Mouse (Mus musculus) intestine, embryonic 15.5 days (tissue): ENCODE data around the gene Mrpl9. TPM values are rescaled to one million over a fixed set of nuclear protein-coding genes. Genes with fewer than 3 reads are reported as not detected.

Experiments used
- ATAC-seq: fragments of 200-750 bp; cut with Nextera tagmentation; 2 replicates; pipeline ENCODE4 v1.8.0; 2017; ENCODE audit warnings: moderate TSS enrichment, moderate library complexity
- H3K27ac ChIP-seq: fragments of 300-500 bp; sonication (generic); 2 replicates; pipeline ENCODE4 v1.5.1; 2015; ENCODE audit warnings: mild to moderate bottlenecking, inconsistent platforms
- H3K27me3 ChIP-seq: fragments of 300-500 bp; sonication (generic); replicated peaks from 2 replicates; pipeline ENCODE4 v1.6.1; 2015; ENCODE audit warnings: inconsistent platforms
- H3K36me3 ChIP-seq: fragments of 300-500 bp; sonication (generic); 2 replicates; pipeline ENCODE4 v1.6.1; 2015; ENCODE audit warnings: inconsistent platforms
- H3K4me1 ChIP-seq: fragments of 300-500 bp; sonication (generic); replicated peaks from 2 replicates; pipeline ENCODE4 v1.6.1; 2015; ENCODE audit warnings: inconsistent platforms
- H3K4me2 ChIP-seq: fragments of 300-500 bp; sonication (generic); replicated peaks from 2 replicates; pipeline ENCODE4 v1.6.1; 2015; ENCODE audit warnings: mild to moderate bottlenecking, inconsistent platforms
- H3K4me3 ChIP-seq: fragments of 300-500 bp; sonication (generic); replicated peaks from 2 replicates; pipeline ENCODE4 v1.5.1; 2015; ENCODE audit warnings: inconsistent platforms
- H3K9ac ChIP-seq: fragments of 300-500 bp; sonication (generic); 2 replicates; pipeline ENCODE4 v1.6.1; 2015; ENCODE audit warnings: inconsistent platforms
- H3K9me3 ChIP-seq: fragments of 300-500 bp; sonication (generic); 2 replicates; pipeline ENCODE4 v1.6.1; 2016; ENCODE audit warnings: inconsistent platforms
- WGBS: fragments of 180-500 bp; shearing (Covaris S2); methylation state at CpG from one replicate; pipeline ENCODE4 v1.1.7; 2015; 5-methylcytosine and 5-hydroxymethylcytosine counted together
- polyA plus RNA-seq: library from polyadenylated mRNA; unstranded; fragments of >200 nt; fragmentation: Nextera tagmentation; extraction: Ambion mirVana; gene quantifications from 2 replicates; pipeline ENCODE4 v1.2.1, GENCODE M21; 2015

The Mrpl9 gene
- polyA plus RNA-seq, 1 experiment from 2014 or later: 69.3 TPM

- H3K27me3 ChIP-seq: no peaks in the 10 kb centered on the region
- H3K36me3 ChIP-seq: no peaks in the 10 kb centered on the region
- peak; percentile 69 for ATAC-seq
- H3K4me3 ChIP-seq: no peak overlapping the region
- H3K27ac ChIP-seq: no peak overlapping the region
- H3K4me1 ChIP-seq: 0 out of 2 replicates have a peak, but pooled peaks cover 4% of the 10 kb centered on the region
- H3K9me3 ChIP-seq: no peaks in the 10 kb centered on the region
- H3K4me2 ChIP-seq: no peak overlapping the region
- 31% methylated on average over 20 of the region's 20 CpGs for WGBS
- H3K9ac ChIP-seq: no peak overlapping the region
Observed at GRCm38 (mm10) chr3:94483790-94484439, 40.8 kb downstream of the Mrpl9 start.

- no peak overlapping the region for H3K4me2 ChIP-seq
- ATAC-seq: no peak
- H3K4me1 ChIP-seq: peaks cover 2% of the 10 kb centered on the region; the same call in 1 of the 2 replicates
- no peaks in the 10 kb centered on the region for H3K36me3 ChIP-seq
- H3K4me3 ChIP-seq: no peak overlapping the region
- H3K9ac ChIP-seq: no peak overlapping the region
- no peak overlapping the region for H3K27ac ChIP-seq
- no peaks in the 10 kb centered on the region for H3K27me3 ChIP-seq
- H3K9me3 ChIP-seq: no peaks in the 10 kb centered on the region
- WGBS: 74% methylated on average over 7 of the region's 7 CpGs
Observed at GRCm38 (mm10) chr3:94485922-94486321, 42.8 kb downstream of the Mrpl9 start.

- H3K9me3 ChIP-seq: no peaks in the 10 kb centered on the region
- H3K27me3 ChIP-seq: no peaks in the 10 kb centered on the region
- H3K27ac ChIP-seq: no peak overlapping the region
- no peaks in the 10 kb centered on the region; the same call in 1 of the 2 replicates for H3K36me3 ChIP-seq
- H3K4me2 ChIP-seq: no peak overlapping the region
- no peak for ATAC-seq
- peaks cover 2% of the 10 kb centered on the region; the same call in 1 of the 2 replicates for H3K4me1 ChIP-seq
- H3K9ac ChIP-seq: no peak overlapping the region
- no peak overlapping the region for H3K4me3 ChIP-seq
- 74% methylated on average over 6 of the region's 6 CpGs for WGBS
Observed at GRCm38 (mm10) chr3:94487581-94487980, 44.5 kb downstream of the Mrpl9 start.

GRCm38 (mm10) chr3:94497162-94497561 is 54.0 kb downstream of the Mrpl9 start:
- ATAC-seq: no peak
- Histone ChIP-seq H3K9me3 (no peaks in the 10 kb centered on the region), H3K4me2 (no peak overlapping the region), H3K36me3 (peaks cover 6% of the 10 kb centered on the region; the same call in 1 of the 2 replicates), H3K4me3 (no peak overlapping the region), H3K27me3 (no peaks in the 10 kb centered on the region), H3K27ac (no peak overlapping the region), H3K9ac (no peak overlapping the region), H3K4me1 (no peaks in the 10 kb centered on the region)
- 88% methylated on average over 4 of the region's 4 CpGs for WGBS

Other genes starting within 250 kb of the Mrpl9 start
- gene Gm5286, start 246.6 kb upstream of the Mrpl9 start, polyA plus RNA-seq: not detected in 2 replicates
- not detected in 2 replicates for gene Gm4778, start 179.3 kb upstream of the Mrpl9 start, polyA plus RNA-seq
- 15.6 and 18.7 TPM in 2 replicates for gene Them4, start 133.2 kb upstream of the Mrpl9 start, polyA plus RNA-seq
- gene Them5, start 101.2 kb upstream of the Mrpl9 start, polyA plus RNA-seq: not detected in 2 replicates
- gene C2cd4d, start 80.9 kb upstream of the Mrpl9 start, polyA plus RNA-seq: 0.59 and 0.81 TPM in 2 replicates
- 6.8 and 7.9 TPM in 2 replicates for gene Rorc, start 70.5 kb upstream of the Mrpl9 start, polyA plus RNA-seq
- gene Lingo4, start 44.8 kb upstream of the Mrpl9 start, polyA plus RNA-seq: 0.41 and 0.58 TPM in 2 replicates
- gene Tdrkh, start 30.0 kb upstream of the Mrpl9 start, polyA plus RNA-seq: 11.5 and 11.9 TPM in 2 replicates
- gene Oaz3, start 597 bp downstream of the Mrpl9 start, polyA plus RNA-seq: 0.36 and 0.48 TPM in 2 replicates
- gene Celf3, start 35.0 kb downstream of the Mrpl9 start, polyA plus RNA-seq: 26.0 and 28.1 TPM in 2 replicates
- gene Riiad1, start 37.0 kb downstream of the Mrpl9 start, polyA plus RNA-seq: 5.5 and 5.6 TPM in 2 replicates
- gene Snx27, start 139.4 kb downstream of the Mrpl9 start, polyA plus RNA-seq: 35.5 and 36.2 TPM in 2 replicates
- not detected in 2 replicates for gene Gm10972, start 199.8 kb downstream of the Mrpl9 start, polyA plus RNA-seq
- gene Tuft1, start 215.6 kb downstream of the Mrpl9 start, polyA plus RNA-seq: 10.2 and 11.6 TPM in 2 replicates